Mouse (Mus musculus): ENCODE results near the gene Ptpra. TPM values are rescaled to one million over a fixed set of nuclear protein-coding genes. Genes with fewer than 3 reads are reported as not detected.
"Not testable (repeated sequence)": the region's sequence is repeated elsewhere in the genome, so short reads cannot be mapped to it uniquely, and the experiment has no call there.

Ptpra gene
- total RNA-seq, 4 experiments from 2014 or later = 217 to 237 (median 225) TPM

GRCm38 (mm10) chr2:130488002-130488401 lies 37.9 kb downstream of the Ptpra start:
- DNase-seq (ENCODE audit: low spot score in 2 of 2) = no peak

GRCm38 (mm10) chr2:130488600-130488999 lies 38.5 kb downstream of the Ptpra start:
- DNase-seq (ENCODE audit: low spot score in 2 of 2) = no peak

- no peak for DNase-seq (ENCODE audit: low spot score in 2 of 2)
These were observed 41.1 kb downstream of the Ptpra start for GRCm38 (mm10) chr2:130491162-130491561.

- peak; percentile 40 to 70 for DNase-seq (ENCODE audit: low spot score in 2 of 2)
These were observed 41.5 kb downstream of the Ptpra start for GRCm38 (mm10) chr2:130491587-130491986.

DNA sequence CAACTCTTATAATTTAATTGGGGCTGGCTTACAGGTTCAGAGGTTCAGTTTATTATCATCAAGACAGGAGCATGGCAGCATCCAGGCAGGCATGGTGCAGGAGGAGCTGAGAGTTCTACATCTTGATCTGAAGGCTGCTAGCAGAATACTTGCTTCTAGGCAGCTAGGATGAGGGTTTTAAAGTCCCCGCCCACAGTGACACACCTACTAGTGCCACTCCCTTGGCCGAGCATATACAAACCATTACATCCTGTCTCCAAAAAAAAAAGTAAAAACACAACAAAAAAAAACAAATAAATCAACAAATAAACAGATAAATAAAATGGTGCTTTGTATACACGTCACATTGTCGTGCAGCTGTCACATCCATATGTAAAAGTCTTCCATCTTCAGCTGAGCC lies 45.0 kb downstream of the Ptpra start:
- DNase-seq (ENCODE audit: low spot score in 2 of 2) = not testable (repeated sequence)

DNA sequence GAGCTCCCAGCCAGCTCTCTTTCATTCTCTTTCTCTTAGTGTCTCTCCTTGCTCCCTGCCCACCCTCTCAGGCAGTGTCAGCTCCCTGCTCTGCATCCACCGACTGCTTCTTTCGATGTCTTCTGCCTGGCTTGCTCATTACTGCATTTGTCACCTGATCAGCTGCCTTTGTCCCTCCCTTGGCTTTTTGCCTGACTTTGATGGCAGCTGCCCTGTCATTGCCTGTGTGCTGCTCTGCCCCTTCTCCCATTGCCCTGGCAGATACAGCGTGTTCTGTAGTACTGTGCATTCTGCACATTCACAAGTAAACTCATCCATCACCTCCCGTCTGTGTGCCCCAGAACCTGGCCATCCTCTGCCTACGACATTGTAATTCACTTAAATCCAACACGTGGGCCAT lies 46.0 kb downstream of the Ptpra start:
- DNase-seq (ENCODE audit: low spot score in 2 of 2) = peak; percentile 16 to 67

DNA sequence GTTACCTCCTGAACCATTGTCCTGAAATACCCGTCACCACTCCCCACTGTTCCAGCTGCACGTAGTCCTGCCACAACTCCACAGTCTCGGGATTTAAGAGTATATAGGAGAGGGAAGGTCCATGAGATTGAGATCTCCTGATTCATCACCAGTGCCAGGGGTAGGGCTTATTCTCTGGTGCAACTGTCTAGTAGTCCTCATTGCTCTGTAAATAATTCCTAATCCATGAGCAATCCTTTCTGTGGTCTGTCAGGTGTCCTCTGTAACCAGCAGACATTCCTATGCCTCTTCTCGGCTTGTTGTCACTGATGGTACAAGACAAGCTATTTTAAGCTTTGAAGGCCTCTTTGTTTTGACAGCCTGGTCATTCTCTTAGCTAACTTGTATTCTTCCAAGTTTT lies 46.9 kb downstream of the Ptpra start:
- no peak for DNase-seq (ENCODE audit: low spot score in 2 of 2)

GRCm38 (mm10) chr2:130499546-130499945 lies 49.5 kb downstream of the Ptpra start:
- DNase-seq (ENCODE audit: low spot score in 2 of 2) = no peak

- no peak for DNase-seq (ENCODE audit: low spot score in 2 of 2)
These were observed 51.5 kb downstream of the Ptpra start for GRCm38 (mm10) chr2:130501556-130501955.

GRCm38 (mm10) chr2:130511616-130512015 lies 61.5 kb downstream of the Ptpra start:
- not testable (repeated sequence) for DNase-seq (ENCODE audit: low spot score in 2 of 2)

GRCm38 (mm10) chr2:130513907-130514306 lies 63.8 kb downstream of the Ptpra start:
- DNase-seq (ENCODE audit: low spot score in 2 of 2) = no peak

- no peak for DNase-seq (ENCODE audit: low spot score in 2 of 2)
These were observed 65.7 kb downstream of the Ptpra start for GRCm38 (mm10) chr2:130515791-130516190.

GRCm38 (mm10) chr2:130521927-130522326 lies 71.8 kb downstream of the Ptpra start:
- no peak for DNase-seq (ENCODE audit: low spot score in 2 of 2)

DNA sequence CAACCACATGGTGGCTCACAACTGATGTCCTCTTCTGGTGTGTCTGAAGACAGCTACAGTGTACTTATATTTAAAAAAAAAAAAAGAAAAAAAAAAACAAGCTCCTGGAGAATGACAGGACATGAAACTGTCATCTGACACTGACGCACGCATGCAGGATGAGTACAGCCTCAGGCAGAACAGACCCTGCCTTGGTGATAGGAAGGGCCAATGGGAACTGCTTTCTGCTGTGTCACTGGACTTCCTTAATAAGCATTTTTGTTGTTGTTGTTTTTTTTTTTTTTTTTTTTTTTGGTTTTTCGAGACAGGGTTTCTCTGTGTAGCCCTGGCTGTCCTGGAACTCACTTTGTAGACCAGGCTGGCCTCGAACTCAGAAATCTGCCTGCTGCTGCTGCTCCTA lies 75.4 kb downstream of the Ptpra start:
- not testable (repeated sequence) for DNase-seq (ENCODE audit: low spot score in 2 of 2)

- DNase-seq (ENCODE audit: low spot score in 2 of 2) = no peak
These were observed 78.4 kb downstream of the Ptpra start for GRCm38 (mm10) chr2:130528457-130528856.

GRCm38 (mm10) chr2:130529290-130529689 lies 79.2 kb downstream of the Ptpra start:
- DNase-seq (ENCODE audit: low spot score in 2 of 2) = no peak

- no peak for DNase-seq (ENCODE audit: low spot score in 2 of 2)
These were observed 79.8 kb downstream of the Ptpra start for GRCm38 (mm10) chr2:130529925-130530324.

GRCm38 (mm10) chr2:130532201-130532600 lies 82.1 kb downstream of the Ptpra start:
- no peak for DNase-seq (ENCODE audit: low spot score in 2 of 2)

- no peak for DNase-seq (ENCODE audit: low spot score in 2 of 2)
These were observed 84.9 kb downstream of the Ptpra start for GRCm38 (mm10) chr2:130535017-130535416.

DNA sequence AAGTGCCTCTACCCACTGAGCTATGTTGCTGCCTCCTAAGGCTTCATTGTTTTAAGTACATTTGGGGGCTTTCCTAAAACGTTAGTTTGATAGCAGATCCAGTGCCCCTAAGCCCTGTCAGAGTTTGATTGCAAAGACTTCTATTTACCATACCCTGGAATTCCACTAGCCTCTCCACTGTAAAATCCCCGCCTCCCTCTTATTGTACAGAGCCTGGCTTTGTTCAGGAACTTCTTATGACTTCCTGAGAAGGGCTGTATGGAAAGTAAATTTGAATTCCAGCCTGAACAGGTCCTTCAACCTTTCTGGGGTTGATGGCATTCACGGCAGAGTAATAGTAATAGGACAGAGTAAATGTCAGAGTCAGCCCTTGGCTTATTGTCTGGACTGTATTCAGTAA lies 86.8 kb downstream of the Ptpra start:
- DNase-seq (ENCODE audit: low spot score in 2 of 2) = no peak

DNA sequence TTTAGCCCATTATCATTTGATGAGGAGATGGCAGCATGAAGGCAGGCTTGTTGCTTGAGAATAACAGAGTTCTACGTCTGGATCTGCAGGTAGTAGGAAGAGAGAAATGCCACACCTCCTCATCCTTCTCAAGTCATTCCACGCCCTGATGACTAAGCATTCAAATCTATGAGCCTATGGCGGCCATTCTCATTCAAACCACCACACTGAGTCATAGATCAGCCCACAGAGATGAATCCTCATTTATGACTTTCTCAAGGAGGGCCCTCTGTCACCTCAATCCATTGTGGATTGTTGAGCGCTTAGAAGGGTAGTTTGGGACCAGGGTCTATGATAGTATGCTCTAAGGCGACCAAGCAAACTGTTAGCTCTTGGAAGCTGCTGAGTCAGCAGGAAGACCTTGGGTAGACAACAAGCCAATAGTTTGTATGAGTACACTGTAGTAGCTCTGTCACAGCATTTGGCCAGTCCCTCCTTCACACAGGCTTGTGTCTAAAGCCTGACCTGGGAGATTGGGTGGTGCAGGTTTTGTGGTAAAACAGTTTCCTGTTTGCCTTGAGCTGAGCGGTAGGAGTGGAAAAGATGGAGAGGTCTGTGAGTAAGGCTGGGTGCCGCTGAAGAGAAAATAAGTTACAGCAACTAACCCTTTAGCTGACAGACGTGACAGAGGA lies 88.9 kb downstream of the Ptpra start:
- DNase-seq (ENCODE audit: low spot score in 2 of 2) = no peak

GRCm38 (mm10) chr2:130540266-130540665 lies 90.2 kb downstream of the Ptpra start:
- DNase-seq (ENCODE audit: low spot score in 2 of 2) = no peak

GRCm38 (mm10) chr2:130546957-130547356 lies 96.9 kb downstream of the Ptpra start:
- no peak for DNase-seq (ENCODE audit: low spot score in 2 of 2)

DNA sequence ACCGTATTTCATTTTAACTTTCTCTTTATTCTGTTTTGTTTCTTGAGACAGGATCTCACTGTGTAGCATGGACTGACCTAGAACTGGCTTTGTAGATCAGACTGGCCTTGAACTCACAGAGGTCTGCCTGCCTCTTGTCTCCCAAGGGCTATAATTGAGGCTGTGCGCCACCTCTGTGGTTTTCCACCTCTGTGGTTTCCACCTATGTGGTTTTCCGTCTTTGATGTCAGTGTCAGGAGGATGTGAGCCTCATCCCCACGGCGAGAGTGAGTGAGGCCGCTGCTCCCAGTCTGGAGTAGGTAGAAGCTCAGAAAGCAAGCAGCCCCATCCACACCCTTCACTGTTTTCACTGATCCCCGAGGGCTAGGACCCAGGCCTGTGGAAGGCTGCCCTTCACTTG lies 104.8 kb downstream of the Ptpra start:
- DNase-seq (ENCODE audit: low spot score in 2 of 2) = no peak

Measured in left cerebral cortex, adult 8-10 months (tissue).